Mouse (Mus musculus) telencephalon, adult 2 months (tissue): ENCODE results near the gene P2ry14.

Source experiments
- DNase-seq: peaks from one replicate; pipeline ENCODE4 v3.0.0-alpha.2; 2011; ENCODE audit warnings: low read depth, low spot score

P2ry14 gene

DNA sequence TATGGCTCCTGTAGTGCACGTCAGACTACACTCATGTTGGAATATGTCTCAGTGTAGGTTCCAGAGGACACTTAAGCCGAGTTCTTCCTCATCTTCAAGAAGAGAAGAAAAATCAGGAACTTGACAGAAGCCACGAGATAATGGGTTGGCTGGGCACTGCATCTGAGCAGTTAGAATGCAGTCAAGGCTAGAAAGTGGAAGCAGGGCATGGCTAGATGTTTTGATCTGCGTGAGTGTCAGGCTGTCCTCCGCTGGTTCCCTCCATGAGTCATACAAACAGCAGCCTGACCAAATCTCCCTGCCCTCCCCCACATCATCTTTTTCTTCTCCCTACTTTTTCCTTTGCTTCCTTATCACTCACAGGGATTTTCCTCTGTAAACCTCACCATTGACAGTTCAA lies at the start of gene P2ry14:
Gene P2ry14 (minus strand): TSS at position 195 of the 400 bp plus-strand sequence.
- no peak for DNase-seq

GRCm38 (mm10) chr3:59197329-59197948 lies 44.0 kb upstream of the P2ry14 start:
- no peak for DNase-seq

- no peak for DNase-seq
These were observed 41.5 kb upstream of the P2ry14 start, which contains the start of gene Gpr87 for GRCm38 (mm10) chr3:59194938-59195337. Gene Gpr87, minus strand, starts transcription at chr3:59195104.

DNA sequence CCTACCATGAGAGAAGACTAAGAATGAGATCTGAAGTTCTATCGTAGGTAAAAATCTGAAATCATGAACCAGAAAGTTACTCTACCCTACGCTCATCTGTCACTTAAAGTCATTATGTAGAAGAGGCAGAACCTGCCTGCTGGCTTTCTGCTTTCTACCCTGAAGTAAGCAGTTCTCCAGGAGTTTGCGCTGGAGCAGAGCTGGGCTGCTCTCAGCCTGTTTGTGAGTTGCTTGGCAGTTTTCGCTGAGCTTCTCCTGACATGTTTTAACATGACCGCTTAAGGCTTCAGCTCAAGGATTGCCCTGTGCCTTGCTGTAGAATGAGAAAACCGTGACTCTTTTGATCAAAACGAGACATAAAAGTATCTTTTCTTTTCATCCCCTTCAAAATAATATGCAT lies 40.7 kb upstream of the P2ry14 start:
- no peak for DNase-seq

DNA sequence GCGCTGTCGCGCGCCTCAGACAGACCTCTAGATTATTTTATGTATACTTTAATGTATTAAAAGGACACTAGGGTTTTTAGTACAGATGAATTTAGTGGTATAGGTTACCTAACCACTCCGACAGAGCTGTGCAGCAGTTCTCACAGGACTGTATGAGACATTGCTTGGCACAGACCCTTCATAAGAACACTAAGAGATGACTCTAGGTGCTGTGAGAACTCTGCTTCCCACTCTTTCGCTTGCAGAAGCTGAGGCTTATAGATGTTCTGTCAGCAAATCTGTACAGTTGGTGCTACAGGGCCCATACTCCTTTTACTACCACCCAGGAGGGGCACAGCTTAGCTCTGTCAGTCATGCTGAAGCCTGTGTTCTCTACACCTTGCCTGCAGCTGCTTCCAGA lies 38.3 kb upstream of the P2ry14 start:
- no peak for DNase-seq

DNA sequence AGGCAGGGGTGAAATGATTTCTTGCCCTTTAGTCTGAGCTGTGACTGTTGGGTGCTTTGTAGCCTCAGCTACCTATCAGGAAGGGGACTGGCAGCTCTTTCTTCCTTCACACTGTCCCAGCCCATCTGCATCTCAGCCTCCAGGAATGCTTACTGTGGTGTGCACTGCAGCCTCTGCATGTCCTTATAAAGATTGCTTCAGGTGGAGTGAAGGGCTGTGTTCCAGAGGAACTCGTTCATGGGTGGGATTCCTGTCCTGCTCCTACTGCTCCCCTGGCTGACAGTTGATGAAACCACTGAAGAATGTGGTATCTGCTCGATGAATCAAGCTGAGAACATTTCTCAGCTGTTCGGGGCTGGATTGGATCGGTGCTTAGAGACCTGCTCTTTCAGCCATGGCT lies 33.9 kb upstream of the P2ry14 start:
- no peak for DNase-seq

- DNase-seq, result no peak
These were observed 32.2 kb upstream of the P2ry14 start for GRCm38 (mm10) chr3:59185662-59186061.

DNA sequence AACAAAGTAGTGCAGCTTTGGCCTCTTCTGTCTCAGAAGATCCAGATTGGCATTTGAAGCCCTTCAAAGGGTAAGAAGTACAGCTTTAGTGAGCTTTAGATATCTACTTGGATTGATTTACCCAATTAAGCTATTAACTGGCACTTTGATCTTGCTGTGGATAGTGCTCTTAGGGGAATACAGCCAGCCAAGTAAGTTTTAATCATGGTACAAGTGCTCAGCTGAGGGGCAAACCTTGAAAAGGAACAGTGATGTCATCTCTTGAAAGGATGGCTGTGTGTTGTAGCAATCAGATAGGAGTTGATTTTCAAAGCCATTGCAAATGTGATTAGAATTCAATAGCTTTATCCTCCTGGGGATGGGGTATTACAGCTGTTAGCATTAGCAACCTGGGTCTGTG lies 28.7 kb upstream of the P2ry14 start:
- DNase-seq, result no peak

DNA sequence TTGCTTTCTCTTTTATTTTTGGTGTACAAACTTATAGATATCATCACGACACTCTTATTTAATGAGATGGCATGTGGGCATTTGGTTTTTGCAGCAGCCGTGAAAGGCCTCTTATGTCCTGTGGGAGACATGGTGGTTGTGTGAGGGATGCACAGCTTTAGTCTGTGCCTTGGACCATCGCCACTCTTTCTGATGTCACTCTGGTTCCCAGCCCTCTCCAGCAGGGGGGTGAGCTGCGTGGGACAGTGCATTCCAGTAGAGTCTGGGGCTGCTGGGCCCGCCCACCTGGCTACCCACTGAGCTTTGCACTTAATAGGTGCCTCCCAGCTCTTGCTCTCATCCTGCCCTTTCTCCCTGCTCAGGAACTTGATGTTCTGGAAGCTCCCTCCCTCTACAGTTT lies 27.7 kb upstream of the P2ry14 start:
- DNase-seq, result no peak

GRCm38 (mm10) chr3:59176871-59177270 lies 23.5 kb upstream of the P2ry14 start:
- DNase-seq, result no peak

GRCm38 (mm10) chr3:59175234-59175633 lies 21.8 kb upstream of the P2ry14 start:
- no peak for DNase-seq

DNA sequence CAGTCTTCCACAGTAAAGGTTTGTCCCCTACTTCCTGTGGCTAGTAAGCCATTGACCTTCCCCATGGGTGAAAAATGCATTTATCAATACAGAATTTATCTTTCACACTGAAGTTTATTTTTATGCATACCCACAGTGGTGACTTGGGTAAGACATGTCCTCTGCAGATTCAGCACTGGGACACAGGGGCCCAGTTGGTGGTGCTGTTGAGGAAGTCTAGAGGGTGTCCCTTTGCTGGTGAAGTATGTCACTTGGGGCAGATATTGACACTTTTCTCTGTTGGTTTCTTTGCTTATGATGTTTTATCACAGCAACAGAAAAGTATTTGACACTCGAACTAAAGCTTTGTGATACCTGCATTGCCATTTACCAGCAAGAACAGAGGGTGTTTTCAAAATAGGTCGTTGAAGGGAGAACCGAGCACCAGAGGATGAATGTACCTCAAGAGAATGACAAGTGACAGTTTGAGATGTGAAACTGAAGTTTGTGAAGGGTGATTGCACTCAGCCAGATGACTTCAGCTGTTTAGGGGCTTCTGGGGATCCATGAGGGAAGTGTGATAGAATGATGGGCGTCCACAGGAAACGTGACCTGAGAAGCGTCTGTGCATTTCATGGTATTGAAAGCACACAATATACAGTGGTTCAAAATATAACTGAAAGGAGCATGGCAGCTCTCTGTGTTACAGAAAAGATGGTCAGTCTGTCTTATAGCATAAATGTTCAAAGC lies 21.2 kb upstream of the P2ry14 start:
- DNase-seq, result no peak

- DNase-seq, result no peak
These were observed 16.7 kb upstream of the P2ry14 start for GRCm38 (mm10) chr3:59169921-59170627.

GRCm38 (mm10) chr3:59169215-59169614 lies 15.8 kb upstream of the P2ry14 start:
- DNase-seq, result no peak

DNA sequence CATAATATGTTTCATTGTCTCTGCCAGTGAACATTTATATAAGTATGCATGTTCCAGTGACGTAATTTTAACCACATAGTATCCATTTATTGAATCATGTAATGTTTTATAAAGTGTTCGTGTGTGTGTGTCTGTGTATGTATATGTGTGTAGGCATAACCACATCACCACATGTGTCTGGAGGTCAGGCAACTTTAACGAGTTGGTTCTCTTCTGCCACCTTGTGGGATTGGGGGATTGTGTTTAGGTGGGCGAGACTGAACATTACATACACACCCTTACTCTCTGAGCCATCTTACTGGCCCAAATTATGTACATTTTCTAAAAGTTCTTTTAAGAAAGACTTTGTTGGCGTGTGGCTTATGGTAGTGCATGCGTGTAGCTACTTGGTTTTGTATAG lies 15.1 kb upstream of the P2ry14 start:
- no peak for DNase-seq

DNA sequence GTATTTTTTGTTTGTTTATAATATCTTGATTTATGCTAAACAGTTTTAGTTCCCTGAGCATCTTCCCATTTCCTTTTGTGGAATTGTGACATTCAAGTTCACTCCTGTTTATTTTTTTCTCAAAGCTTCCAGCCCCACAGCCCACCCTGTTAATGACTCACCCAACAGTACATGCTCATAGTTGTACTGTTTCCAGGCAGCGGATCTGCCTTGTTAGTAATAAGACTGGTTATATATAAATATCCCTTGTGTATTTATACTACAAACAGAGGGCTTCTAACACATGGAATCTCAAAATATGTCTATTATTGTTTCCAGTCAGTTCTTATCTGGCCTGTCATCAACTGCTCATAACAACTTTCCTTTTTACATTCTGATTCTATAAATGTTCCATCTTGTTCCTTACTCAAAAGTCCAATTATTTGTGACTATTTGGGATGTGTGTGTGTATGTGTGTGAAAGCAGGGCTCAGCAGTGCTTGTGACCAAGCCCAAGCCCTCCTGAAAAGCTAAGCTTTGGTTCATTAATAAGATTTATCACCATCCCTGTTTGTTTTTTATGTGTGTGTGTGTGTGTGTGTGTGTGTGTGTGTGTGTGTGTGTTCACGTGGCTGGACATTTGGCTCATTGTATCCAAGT lies 14.1 kb upstream of the P2ry14 start:
- DNase-seq, result peak; percentile 39

DNA sequence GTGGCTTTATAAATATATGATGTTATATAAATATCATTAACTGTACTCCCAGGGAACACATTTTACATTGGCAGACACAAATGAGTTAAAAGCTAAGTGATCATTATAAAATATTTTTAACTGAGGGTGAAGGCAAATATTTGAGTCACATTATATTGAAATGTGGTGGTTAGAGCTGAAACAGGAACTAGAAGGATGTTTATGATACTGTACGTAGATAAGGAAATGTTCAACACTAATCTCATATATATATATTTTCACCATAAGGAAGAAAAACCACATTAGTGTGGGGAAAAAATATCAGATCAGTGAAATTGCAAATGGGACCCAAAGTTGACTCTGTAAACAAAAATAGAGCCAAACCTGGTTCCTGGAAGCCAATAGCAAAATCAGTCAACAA lies 7.0 kb upstream of the P2ry14 start:
- DNase-seq, result no peak

DNA sequence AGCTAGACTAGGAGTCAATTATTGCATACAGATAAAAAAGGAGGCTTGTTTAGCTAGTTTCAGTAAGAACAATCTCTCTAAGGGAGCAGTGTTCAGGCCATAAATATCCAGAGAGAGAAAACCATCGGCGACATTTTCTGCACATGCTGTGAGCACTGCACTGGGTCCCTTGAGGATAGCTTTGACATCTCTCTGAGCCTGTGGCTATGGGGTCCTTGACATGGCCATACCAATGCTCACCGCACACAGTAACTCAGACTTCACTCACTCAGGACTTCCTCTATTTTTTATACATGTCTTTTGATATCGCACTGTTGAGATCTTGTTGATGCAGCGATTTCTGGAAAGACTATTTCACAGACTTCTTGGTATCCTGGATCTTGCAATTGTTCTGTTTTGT lies 3.6 kb upstream of the P2ry14 start:
- DNase-seq, result no peak

DNA sequence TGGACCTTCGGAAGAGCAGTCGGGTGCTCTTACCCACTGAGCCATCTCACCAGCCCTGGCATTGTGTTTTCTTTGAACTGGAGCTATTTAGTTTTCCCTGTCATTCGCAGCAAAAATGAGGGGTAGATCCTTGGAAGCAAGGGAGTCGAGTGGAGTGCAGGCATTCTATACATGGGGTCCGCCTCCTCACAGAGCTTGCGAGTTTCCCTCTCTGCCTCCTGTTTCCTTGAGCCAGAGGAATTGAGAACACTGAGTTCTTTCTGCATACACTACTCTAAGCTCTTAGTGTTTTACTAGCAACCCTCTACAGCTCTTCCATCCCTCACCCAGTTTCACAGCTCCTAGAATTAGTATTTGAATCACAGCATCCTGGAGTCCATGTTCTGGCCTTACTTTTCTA lies 2.0 kb upstream of the P2ry14 start:
- no peak for DNase-seq

GRCm38 (mm10) chr3:59154888-59155287 lies 1.5 kb upstream of the P2ry14 start:
- DNase-seq, result no peak

- DNase-seq, result no peak
These were observed 2.8 kb downstream of the P2ry14 start for GRCm38 (mm10) chr3:59150624-59151023.

DNA sequence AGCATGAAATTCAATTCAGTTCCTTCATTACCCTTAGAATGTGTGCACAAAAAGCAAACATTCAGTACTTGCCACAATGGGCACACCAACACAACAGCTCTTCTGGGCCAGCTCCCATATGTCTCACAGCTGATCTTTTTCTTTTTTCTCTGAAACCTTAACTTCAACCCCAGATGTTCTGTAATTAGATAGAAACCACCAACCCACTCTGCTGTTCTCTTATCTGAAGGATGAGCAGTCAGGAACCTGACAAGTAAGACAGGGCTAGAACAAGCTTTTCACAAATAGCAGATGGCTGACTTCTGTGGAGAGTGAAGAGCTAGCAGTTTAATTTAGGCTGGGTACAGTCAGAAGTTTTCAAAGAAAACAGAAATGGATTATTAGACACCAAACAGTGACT lies 3.8 kb downstream of the P2ry14 start:
- peak; percentile 38 for DNase-seq
